Mouse (Mus musculus) stomach, postnatal 0 days (tissue): ENCODE results near the gene Haus8.

Experiments used
- CTCF ChIP-seq: IDR thresholded peaks from 2 replicates; pipeline ENCODE4 v1.5.1; 2016; ENCODE audit warnings: antibody characterized with exemption, low read depth, mild to moderate bottlenecking, moderate library complexity
- EP300 ChIP-seq: optimal IDR thresholded peaks from 2 replicates; pipeline ENCODE3; 2016; ENCODE audit warnings: antibody characterized with exemption

DNA sequence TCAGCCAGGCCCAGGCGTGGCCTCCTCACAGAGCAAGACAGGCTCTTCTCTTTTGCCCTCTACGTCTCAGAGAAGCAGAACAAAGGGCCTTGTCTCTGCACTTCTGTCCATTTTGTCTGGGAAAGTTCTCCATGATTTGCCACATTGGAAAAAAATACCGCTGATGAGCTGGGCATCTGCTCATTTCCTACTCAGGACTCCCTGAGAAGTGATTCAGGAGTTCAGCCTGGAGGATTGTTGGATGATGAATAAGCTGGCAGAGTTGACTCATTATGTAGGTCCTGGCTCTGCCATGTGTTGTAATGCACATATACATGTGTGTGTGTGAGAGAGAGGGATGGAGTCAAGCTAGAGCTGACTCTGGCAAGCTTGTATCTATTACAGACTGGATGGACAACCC is 3.4 kb upstream of the Haus8 start:
- TF ChIP-seq CTCF (no peak), EP300 (no peak)
